Mouse (Mus musculus) c-Kit-negative CD71-positive TER-119-positive erythroid progenitor cells, embryonic 14.5 days (primary cell): ENCODE data around the gene Arf1.

Experiments
- DNase-seq: peaks from one replicate; pipeline ENCODE4 v3.0.0-alpha.2; 2013; ENCODE audit warnings: low read depth, low spot score

The Arf1 gene

GRCm38 (mm10) chr11:59192059-59192386 lies 36.0 kb downstream of the Arf1 start, which contains the start of gene Guk1:
Gene Guk1, minus strand, starts transcription at chr11:59192212.
- no peak for DNase-seq

DNA sequence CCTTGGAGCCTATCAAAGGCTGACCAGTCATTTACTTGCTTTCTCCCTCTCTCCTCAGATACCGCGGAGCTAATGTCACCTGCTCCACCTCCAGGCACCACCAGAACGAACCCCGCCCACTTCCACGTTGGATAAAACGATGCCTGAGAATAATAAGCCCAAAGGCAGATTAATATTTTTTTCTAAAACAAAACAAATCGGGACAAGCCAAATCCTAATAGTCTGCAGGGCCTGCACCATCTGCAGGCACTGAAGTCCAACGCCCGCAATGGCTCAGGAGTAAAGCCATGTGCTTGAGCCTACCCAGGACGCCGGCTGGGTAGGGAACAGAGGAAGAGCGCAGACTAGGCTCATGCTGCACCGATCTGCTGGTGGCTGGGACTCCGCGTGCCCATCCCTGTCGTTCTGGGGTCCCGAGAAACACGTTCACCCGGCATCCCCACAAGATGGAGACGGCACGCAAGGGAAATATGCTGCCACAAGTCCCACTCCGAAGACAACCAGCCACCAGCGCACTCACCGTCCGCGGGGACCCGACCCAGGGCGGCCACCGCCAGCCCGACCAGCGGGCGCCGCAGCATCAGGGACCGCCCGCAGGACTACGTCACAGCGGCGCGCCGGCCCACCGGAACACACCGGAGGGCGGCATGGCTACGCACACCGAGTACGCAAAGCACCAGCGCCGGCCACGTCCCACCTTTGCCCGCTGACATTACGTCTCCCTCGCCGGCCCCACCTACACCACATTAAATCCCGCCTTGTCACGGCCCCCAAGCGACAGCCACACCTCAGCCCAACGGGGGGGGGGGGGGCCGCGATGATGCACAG lies 36.6 kb downstream of the Arf1 start:
- DNase-seq: peak; percentile 65

- DNase-seq: no peak
Observed at GRCm38 (mm10) chr11:59187706-59188105, 40.4 kb downstream of the Arf1 start.

GRCm38 (mm10) chr11:59185490-59185889 lies 42.6 kb downstream of the Arf1 start:
- no peak for DNase-seq

GRCm38 (mm10) chr11:59183821-59184220 lies 44.2 kb downstream of the Arf1 start:
- peak; percentile 67 for DNase-seq

DNA sequence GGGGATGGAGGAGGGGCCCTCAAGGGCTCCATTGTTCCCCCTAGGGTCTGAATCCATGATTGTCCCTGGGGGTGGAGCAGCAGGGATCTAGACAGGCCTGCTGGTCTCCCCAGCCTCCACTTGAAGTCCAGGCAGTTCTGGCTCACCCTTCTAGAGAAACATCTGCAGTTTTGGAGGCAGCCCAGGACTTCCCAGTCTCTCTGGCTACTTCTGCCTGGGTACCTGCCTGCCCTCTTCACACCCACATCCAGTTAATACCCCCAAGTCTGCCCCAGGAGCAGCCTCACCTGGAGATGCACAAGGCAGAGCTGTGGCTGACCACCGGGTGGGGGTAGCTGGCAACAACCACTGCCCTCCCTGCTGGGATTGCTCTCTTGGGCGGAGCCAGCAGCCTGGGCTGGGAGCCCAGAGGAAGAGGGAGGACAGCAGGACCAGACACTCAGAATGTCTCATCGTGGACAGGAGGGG lies 45.2 kb downstream of the Arf1 start, which contains the start of gene Gjc2:
TSS of gene Gjc2 (minus strand) at position 350 of the 468 bp plus-strand sequence.
- no peak for DNase-seq

DNA sequence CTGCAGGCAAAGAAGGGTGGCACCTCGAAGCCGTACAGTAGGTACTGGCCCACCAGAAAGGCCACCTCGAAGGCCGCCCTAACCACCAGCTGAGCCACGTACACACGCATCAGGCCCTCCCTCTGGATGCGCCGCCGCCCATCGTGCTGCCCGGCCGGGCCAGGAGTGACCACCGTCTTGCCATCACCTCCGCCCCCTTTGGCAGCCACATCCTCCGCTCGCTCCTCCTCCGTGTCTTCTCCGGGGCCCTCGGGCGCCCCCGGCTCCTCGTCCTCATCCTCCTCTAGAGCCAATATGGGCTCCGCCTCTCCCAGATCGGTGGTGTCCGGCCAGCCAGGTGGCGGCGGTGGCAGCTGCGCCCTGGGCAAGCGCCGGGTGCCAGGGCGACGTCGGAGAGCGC lies 51.1 kb downstream of the Arf1 start:
- DNase-seq: no peak

DNA sequence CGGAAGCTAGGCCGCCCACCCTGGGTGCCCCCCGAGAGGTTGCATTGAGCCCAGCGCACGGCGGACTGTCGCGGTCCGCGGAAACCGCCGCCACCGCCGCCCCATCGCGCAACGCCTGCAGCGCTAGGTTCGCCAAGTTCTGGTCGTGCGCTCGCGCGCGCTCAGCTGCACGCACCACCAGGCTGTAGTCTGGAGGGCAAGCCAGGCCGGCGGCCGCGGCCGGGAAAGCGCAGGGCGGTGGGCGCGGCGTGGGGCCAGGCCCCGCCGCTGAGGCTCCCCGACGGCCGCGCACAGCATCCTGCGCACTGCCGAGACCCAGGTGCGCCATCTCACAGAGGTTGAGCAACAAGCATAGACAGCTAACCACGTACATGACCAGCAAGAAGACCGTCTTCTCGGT lies 51.6 kb downstream of the Arf1 start:
- DNase-seq: no peak

DNA sequence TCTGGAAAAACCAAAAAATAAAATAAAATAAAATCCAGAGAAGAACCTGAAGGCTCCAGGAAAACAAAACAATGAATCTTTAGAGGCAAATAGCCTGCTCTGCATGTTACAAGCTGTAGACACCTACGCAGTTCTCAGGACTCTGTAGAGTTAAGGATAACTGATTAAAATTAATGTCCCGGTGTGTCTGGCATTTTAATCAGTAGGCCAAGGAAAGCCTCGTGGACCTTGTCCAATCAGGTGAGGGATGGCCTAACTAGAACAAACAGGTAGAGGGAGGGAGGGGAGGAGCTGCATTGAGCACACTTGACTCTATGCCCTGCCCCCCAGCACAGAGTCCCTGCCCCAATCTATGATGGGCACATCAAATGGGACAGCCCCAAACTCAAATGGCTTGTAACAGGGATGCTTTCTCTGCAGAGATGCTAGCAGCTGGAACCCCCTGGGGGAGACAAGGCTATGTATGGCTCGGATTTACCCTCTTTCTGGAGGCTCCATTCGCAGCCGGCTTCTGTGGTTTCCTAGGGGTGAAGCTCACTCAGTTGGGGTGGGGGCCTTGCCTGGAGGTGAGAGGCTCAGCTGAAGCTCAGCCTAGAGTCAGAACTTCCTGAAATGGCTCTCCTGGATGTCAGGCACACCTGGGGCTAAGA lies 53.8 kb downstream of the Arf1 start:
- no peak for DNase-seq

GRCm38 (mm10) chr11:59170549-59170948 lies 57.5 kb downstream of the Arf1 start:
- DNase-seq: no peak

DNA sequence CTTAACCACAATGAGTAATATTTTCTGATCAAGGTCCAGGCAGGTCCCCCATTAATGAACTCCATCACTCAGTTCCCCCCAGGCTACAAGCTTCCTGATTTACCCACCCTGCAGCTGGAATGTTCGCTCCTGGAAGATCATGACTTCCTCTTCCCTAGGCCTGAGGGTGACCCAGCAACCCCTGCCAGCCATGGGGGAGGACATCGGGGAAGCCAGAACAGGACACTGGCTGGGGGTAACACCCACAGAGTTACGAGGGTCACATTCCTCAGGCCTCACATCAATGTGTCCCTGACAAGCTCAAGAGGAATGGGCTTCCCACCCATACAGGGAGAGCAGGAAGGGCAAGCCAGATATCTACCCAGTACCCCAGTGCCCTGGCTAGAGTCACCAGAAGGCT lies 58.3 kb downstream of the Arf1 start:
- DNase-seq: no peak

DNA sequence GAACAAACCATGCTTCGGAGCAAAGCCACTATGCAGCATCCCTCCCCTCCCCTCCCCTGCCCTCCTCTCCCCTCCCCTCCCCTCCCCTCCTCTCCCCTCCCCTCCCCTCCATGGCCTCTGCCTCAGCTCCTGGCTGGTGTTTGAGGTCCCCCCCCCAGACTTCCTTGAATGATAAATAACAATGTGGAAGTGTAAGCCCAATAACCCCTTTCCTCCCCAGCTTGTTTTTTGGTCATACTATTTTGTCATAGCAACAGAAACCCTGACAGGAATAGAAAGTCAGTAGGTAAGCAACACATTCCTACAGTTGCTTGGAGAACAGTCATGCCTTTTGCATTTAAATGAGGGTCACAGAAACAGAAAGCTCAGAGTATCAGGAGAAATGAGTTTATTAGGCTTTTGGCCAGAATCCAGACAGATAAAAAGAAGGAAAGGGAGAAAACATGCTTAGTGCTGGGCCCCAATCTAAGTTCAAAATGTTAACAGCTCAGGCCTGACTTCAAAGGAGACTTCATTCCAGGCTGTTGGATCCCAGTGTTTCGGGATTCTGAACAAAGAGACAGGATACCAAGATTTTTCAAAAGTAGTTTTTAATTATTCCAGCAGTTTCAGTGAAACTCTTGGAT lies 62.3 kb downstream of the Arf1 start:
- DNase-seq: no peak

GRCm38 (mm10) chr11:59164384-59164783 lies 63.7 kb downstream of the Arf1 start:
- peak; percentile 90 for DNase-seq

- peak; percentile 94 for DNase-seq
Observed at GRCm38 (mm10) chr11:59163255-59164236, 64.5 kb downstream of the Arf1 start, which contains the start of gene Iba57. Gene Iba57, minus strand, starts transcription at chr11:59163739.

GRCm38 (mm10) chr11:59162443-59163254 lies 65.4 kb downstream of the Arf1 start:
- DNase-seq: peak; percentile 59
